Mouse (Mus musculus): ENCODE measurements around the gene Zfp280c.
A peak's percentile ranks its signal among the peaks of the same experiment; 100 is the strongest.

Zfp280c gene

DNA sequence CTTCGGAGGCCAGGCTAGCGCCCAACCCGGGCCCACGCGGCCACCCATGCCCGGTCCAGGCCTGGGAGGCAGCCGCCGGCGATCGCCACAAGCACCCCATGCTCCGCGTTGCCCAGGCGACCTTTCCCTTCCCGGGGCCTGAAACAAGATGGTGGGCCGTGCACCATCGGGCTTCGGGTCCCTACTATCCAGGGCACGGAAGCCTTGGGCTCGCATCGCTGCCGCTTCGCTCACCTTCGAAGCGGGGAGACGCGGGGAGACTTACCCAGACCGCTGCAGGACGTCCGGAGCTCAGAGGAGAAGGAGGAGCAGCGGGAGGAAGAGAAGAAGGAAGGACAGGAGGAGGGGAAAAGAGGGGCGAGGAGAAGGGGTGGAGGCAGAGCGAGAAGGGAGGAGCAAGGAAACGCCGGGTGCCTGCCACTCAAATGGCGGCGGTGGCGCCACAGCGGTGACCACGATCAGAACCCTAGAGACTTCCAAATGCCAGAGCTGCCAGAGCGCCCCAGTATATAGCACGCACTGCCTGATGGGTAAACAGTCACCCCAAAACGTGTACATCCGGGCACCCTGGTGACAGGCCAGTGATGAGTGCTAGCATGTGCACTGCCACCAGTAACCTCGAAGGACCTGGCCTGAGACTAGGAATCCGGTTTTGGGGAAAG lies at the start of gene Zfp280c:
Zfp280c (minus strand) TSS at position 406 of the 662 bp plus-strand sequence.
- peak; percentile 69 to 81 for DNase-seq (ENCODE audit: low spot score in 2 of 2)

DNA sequence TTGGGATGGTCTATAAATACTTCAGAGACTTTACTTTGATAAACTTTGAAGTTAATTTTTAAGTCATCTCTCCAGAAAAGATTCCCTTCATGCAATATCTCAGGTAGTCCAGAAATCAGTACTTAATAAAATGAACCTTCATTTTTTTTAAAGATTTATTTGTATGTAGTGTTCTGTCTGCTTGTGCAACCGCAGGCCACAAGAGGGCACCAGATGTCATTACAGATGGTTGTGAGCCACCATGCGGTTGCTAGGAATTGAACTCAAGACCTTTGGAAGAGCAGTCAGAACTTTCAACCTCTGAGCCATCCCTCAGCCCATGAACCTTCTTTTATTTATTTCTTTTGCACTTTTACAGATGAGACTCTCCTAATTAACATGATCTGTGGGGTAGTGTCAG lies 42.7 kb upstream of the Zfp280c start:
- DNase-seq (ENCODE audit: low spot score in 2 of 2), result no peak

DNA sequence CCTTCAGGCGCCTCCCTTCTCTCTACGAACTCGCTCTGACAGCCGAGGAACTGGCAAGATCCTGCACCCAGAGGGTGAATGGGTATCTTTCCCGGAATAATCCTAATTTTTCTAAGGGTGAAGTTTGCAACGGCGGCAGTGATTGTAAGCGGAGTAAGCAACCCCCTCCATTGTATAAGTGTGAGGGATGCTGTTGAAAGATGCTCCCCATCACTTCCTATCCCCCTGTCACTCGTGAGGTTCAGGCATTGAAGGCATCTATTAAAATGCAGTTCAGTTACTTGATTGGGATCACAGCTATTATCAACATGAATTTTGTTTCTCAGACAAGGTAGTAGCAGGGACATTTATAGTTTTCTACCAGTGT lies 29.7 kb upstream of the Zfp280c start:
- DNase-seq (ENCODE audit: low spot score in 2 of 2), result no peak

DNA sequence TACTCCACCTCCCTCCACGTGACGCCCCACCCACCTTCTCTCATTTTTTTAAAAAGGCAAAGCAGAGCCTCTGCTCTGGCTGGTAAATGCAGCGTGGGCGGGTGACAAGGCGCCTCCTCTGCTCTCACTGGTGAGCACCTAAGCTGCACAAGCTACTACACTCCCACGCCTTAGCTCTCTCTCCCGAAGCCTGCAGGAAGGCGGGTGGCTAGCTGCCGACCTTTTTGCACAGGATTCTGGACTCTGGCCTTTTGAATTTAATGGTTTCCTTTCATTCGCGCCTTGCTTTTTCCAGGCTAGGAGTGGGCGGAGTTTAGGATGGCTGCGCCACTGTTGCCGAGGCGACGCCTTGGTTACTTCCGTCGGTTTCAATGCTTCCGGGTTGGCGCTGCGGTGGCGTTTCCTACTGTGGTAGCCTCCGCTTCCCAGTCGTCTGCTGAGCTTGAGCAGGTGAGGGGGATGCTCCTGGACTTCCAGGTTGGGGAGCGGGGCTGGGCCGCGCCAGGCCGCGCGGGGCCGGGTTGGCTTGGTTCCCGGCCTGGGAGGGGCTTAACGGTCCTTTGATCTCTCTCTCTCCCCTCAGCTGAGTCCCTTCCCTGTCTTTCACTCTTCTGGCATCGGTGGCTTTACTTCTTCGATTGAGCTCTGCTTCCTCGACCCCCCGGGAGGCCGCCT lies 29.2 kb upstream of the Zfp280c start, which contains the start of gene Slc25a14:
Slc25a14 (plus strand) TSS at position 35 of the 675 bp plus-strand sequence.
- peak; percentile 60 to 77 for DNase-seq (ENCODE audit: low spot score in 2 of 2)

DNA sequence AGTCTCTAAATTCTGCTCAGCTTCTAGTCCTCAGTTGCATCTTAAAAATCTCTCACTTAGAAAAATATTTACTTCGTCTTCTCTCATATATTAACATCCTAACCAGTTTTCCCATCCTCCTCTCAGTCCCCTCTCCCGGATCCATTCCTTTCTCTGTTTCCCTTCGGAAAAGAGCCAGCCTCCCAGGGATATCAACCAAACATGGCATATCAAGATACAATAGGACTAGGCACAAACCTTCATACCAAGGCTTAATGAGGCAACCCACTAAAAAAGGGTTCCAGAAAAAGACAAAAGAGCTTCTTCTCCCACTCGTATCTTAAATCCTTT lies 28.7 kb upstream of the Zfp280c start:
- no peak for DNase-seq (ENCODE audit: low spot score in 2 of 2)

DNA sequence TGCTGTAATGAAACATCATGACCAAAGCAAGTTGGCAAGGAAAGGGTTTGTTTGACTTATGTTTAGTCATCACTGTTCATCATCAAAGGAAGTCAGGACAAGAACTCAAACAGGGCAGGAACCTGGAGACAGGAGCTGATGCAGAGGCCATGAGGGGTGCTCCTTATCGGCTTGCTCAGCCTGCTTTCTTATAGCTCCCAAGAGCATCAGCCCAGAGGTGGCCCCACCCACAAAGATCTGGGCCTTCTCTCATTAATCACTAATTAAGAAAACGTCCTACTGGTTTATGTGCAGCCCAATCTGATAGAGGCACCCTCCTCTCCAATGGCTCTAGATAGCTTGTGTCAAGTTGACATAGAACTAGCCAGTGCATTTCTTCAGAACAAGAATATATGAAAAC lies 10.6 kb upstream of the Zfp280c start:
- DNase-seq (ENCODE audit: low spot score in 2 of 2), result no peak

DNA sequence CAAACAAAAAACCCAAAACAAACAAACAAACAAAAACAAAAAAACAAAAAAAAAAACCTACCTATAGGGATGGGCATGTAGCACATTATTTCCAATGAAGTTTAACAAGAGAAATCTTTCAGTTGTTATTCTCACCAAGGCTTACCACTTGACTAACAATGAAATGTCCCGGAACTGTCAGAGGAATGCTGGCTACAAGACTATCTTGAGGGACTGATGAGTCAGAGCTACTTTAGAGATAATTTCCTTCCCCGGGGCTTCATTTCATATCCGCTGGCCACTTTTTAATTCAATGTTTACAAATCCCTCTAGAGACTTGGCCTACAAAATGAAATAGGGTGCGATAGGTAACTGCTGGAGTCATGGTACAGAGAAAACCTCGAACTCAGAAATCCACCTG lies 2.6 kb upstream of the Zfp280c start:
- no peak for DNase-seq (ENCODE audit: low spot score in 2 of 2)

DNA sequence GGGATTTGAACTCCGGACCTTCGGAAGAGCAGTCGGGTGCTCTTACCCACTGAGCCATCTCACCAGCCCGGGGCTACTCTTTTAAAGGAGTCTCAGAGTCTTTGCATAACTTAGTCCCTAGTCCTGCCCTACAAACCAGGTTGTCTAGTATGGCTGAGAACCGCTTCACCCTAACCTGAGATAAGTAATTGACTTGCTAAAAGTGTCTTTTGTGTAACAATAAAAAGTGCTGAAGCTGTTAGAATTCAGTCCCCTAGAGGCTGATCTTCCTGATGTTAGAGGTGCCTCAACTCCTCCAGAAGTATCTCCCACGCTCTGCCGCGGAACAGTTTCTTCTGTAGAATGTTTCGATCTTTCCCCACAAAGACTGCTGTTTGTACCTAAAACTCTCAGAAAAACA lies 1.7 kb upstream of the Zfp280c start:
- no peak for DNase-seq (ENCODE audit: low spot score in 2 of 2)

DNA sequence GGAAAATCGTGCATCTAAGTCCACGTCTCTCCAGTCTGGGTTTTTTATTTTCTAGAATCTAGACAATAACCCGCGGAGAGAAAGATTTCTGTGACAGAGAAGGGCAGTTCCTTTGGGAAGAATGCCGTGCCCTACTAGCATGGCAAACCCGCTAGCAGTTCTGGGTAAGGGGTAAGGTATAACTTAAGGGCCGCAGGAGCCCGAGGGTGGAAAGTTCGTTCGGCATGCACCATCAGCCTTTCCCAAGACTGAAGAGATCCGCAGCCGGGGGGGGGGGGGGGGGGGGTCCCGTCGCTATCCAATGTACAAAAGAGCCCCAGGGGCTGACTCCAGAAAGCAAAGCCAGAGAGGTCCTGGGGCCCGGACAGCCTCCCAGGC lies 594 bp downstream of the Zfp280c start:
- DNase-seq (ENCODE audit: low spot score in 2 of 2), result no peak

DNA sequence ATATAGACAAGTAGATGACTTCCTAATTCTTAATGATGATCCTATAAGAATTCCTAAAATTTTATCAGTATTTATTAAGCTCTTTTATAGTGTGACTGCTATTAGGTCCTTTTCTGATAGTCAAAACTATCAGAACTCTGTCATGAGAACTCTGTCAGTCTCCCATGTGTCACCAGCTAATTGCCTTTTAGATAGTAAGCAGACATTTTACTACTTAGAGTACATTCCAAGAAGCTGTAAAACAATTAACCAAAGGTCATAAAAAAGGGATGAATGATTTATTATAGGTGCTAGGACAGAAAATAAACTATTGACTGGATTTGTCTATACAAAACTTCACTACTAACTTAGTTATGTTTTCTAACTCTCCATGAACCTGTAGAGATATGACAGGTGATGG lies 11.0 kb downstream of the Zfp280c start:
- DNase-seq (ENCODE audit: low spot score in 2 of 2), result no peak

DNA sequence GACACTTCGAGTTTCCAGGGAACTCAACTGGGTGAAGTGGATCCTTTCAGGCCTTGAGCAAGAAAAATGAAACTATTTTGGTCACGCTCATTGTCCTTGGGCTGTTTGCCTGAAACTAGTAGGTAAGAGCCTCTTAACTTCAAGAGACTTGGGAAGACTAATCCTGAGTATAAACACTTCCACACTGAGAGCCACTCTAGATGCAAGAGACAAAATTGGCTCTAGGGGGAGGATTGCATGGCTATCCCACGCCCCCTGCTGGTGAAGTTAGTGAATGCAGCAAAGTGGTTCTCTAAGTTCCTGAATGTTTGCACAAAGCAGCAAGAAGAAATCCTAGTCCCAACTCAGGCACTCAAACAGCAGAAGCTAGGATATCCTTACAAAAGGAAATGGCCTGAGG lies 62.1 kb downstream of the Zfp280c start:
- DNase-seq (ENCODE audit: low spot score in 2 of 2), result peak; percentile 54 to 86

DNA sequence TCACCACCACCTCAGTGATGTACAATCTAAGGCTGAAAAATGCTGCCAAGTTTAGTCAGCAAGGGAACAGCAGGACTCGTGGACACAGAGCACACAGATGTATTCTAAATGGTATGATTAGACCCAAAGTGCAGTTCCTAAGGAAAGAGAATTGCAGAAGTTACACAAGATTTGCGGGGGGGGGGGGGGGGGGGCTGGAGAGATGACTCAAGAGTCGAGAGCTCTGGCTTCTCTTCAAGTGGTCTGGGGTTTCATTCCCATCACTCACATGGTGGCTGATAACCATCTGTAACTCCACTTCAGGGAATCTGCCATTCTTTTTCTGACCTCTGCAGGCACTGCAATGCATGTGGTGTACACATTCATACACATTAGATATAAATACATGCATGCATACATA lies 67.9 kb downstream of the Zfp280c start:
- no peak for DNase-seq (ENCODE audit: low spot score in 2 of 2)

DNA sequence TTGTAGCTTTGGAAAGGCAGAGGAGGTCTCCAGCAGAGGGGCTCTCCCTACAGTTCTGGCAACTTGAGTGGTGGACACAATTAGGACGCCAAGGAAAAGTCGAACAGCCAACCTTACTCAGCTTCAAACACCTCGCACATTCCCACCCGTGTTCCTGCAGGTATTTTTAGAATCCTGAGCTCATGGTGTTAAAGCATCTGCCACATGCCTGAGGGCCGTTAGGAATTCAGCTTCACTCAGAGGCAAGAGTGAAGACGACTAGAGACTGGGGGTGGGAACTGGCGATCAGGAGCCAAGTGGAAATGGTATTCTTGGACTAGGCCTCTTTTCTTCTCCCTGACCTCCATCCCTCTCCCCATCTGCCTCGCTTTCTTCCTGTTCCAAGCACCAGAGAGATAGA lies 68.4 kb downstream of the Zfp280c start:
- no peak for DNase-seq (ENCODE audit: low spot score in 2 of 2)

DNA sequence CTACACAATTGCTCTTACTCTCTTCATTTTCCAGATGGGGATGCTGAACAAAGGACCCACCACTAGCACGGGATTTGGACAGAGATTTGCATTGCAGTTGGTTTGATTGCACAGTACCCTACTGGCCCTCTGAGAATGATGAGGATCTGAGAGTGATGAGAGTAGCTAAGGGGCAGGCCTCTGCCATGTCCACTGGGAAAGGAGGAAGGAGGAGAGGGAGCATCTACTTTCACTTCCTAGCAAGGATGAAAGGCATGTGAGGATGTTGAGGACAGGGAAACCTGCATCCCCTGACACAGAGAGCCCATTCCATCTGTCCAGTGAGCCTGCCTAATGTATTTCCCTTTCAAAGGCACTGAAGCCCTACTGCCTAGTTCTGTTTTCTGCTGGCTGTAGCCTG lies 69.0 kb downstream of the Zfp280c start:
- no peak for DNase-seq (ENCODE audit: low spot score in 2 of 2)

DNA sequence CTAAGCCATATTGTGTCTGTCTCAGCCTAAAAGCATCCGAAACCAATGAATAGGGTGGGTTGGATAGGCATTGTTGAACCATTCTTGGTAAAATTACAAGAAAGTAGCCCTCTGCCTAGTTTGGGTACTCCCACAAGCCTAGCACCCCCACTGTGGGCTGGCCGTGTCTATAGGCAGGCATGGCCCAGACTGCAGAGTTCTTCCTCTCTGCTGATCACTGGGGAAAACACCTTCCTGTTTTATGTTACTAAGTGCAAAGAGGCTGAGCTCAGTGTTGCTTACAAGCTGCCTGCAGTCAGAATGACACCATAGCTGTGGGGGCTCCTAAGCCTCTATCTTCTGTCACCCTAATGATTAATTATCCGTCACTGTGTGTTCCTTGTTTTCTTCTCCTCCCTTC lies 70.8 kb downstream of the Zfp280c start:
- DNase-seq (ENCODE audit: low spot score in 2 of 2), result no peak

DNA sequence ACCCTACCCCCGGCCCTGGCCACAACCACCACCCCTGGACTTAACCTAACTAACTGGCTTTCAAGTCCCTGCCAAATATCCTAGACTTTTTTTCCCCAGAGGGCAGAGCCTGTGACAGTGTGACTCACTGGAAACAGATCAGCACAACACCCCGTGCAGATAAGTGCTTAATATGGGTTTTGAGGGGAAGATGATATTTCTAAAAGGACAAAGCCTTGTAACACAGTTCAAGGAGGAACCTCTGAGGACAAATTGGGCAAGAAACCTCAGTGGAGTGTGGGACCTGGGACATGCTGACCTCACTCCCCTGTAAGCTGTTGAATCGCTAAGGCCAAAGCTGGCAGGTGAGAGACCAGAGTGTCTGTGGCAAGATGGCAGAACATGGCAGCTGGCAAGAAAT lies 72.7 kb downstream of the Zfp280c start:
- DNase-seq (ENCODE audit: low spot score in 2 of 2), result no peak

DNA sequence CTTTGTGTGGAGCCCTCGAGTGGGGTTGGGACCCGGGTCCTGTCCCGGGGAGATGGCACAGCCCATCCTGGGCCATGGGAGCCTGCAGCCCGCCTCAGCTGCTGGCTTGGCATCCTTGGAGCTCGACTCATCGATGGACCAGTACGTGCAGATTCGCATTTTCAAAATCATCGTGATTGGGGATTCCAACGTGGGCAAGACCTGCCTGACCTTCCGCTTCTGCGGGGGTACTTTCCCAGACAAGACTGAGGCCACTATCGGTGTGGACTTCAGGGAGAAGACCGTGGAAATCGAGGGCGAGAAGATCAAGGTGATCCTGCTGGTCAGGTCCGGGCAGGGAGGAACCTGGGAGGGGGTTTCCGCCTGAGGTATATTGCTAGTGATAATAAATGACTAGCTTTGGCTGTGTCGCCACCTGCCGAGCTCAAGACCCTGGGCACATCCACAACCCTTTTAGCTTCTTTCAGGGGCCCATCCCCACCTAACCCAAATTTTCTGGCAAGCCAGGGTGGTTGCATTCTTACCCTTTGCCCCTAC lies 74.7 kb downstream of the Zfp280c start:
- no peak for DNase-seq (ENCODE audit: low spot score in 2 of 2)

DNA sequence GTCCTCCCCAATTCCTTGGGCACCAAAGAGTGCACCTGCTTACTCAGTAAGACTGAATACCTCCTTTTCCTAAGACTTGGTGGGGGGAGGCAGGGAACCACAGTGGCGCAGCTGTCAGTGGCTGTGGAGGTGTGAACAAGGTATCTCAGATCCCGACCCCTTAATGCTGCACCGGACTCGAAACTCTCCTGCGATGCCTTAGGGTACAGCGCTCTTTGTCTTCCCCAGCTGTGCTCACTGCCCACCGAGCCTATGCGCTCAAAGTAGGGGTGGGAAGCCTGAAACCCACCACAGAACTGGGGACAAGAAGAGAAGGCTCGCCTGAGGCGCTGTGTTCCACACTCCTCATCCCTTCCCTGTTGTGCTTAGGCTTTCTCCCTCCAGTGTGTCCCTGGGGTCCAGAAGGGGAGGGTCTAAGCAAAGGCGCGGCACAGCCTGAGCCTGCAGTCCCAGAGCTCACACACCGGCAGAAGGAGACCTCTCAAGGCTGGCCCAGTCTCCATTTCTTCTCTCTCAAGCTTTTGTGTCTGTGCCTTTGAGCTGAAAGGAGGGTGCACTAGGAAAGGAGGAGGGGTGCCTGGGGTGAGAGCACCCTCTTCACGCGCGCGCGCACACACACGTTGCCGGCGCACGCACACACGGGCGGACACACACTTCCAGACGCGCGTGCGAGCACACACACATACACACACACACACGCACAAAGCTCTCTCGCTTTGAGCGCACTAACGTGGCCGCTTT lies 75.3 kb downstream of the Zfp280c start, which contains the start of gene Rab33a:
Rab33a (plus strand) TSS at position 478 of the 741 bp plus-strand sequence.
- DNase-seq (ENCODE audit: low spot score in 2 of 2), result no peak

DNA sequence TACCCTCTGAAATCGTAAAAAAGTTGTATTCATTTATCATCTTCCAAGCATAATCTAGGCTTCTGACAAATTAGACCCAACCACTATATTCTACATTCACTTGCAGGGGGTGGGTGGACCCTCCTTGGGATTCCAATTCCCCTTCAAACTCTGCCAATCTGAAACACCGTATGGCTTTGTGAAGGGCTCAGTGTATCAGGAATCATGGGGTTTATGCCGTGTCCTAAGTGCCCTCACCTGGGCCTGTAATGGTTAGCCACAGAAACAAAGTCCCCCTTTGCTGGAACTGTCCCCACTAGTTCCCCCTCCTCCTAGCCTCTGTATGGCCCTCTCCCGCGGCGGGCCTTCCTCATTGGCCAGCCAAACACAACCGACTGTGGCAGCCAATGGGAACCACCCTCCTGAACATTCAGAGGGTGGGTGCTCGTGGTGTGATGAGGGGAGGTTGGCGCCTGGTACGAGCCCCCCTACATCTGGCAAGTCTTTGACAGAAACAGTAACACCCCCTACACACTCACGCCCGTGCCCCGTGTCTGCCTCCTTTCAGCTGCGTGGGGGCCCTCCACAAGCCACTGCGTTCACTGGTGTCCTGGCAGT lies 76.0 kb downstream of the Zfp280c start:
- no peak for DNase-seq (ENCODE audit: low spot score in 2 of 2)

DNA sequence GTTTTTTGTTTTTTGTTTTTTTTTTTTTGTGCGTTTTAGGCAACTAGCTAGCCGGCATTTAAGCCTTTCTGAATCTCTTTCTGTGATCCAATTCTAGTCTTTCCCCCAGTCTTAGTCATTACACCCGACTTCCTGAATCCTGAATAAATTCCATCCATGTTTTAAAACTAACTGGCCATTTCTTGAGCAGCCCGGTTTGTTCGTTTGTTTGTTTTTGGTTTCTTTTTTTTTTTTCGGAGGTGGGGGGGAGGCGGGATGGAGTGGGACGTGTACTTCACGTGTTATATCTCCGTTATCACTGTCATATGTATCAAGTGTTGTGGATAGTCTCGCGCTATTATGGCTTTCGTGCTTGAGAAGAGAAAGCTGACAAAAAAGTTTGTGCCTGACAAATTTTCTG lies 80.5 kb downstream of the Zfp280c start:
- DNase-seq (ENCODE audit: low spot score in 2 of 2), result no peak

DNA sequence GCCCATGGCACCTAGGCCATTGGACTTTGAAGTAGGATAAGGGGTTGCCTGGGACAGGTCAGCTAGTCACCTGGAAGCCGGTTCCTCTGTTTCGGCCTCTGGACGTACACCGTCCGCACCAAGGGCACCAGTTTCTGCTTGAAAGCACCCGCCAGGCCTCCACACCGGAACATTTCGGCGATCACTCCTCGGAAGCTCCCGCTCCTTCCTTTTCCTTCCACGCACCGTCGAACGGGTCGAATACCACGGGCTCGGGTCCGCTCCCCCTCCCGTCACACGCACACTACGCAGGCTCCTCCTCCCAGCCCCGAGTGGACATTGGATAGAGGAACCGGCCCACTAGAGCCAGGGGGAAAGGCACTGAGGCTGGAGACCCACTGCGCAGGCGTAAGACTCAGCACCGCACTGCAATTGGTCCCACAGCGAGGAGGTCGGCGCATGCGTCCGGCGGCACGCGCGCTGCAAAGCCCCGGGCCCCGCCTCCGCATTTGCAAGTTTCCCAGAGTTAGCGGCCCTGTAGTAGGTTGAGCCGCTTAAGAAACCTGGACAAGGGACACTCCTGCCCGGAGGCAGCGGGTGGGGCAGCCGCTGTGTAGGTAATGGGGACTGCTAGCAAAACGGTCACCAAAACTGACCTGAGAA lies 81.0 kb downstream of the Zfp280c start, which contains the start of gene Aifm1:
Aifm1 (minus strand) TSS at position 398 of the 642 bp plus-strand sequence.
- peak; percentile 90 to 93 for DNase-seq (ENCODE audit: low spot score in 2 of 2)

DNA sequence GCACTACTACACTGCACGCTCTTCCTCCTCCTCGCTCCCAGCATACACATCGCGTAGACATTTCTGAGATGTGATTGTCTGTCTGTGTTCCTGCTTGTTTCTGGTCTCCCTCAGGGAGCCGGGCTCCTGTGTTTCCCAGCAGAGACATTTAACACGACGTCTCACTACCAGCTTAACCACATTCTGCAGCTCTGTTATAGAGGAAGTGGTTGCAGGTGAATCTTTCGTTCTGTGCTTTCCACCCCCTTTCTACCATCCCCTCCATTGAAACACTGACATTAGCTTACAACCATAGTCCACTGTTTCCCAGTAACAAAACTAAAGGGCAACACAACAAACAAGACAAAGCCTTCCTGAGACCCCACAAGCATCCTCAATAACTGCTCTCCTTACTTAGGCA lies 100.5 kb downstream of the Zfp280c start:
- no peak for DNase-seq (ENCODE audit: low spot score in 2 of 2)

Data from spleen, postnatal 4 days (tissue).